Mouse (Mus musculus): Measurements from ENCODE around the gene S1pr2.
"Not testable (repeated sequence)": the region's sequence is repeated elsewhere in the genome, so short reads cannot be mapped to it uniquely, and the experiment has no call there.

Gene S1pr2

GRCm38 (mm10) chr9:20998337-20998736 lies 21.8 kb upstream of the S1pr2 start:
- not testable (repeated sequence) for DNase-seq

DNA sequence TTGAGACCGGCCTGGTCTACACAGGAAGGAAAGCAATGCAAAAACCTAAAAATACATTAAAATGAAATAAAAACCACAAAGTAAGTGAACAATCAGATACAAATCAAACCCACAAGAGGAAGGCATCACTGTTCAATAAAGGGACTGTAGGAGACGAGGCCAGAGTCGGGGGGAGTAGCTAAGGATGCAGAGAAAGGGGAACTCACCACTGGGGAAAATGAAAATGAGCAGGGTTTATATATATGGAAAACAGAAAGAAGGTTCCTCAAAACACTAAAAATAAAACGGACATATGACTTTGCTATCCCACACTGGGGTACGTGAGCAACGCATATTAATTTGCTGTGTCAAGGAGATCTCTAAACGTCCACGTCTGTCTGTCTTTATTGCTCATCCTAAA lies 20.5 kb upstream of the S1pr2 start:
- no peak for DNase-seq

- DNase-seq = no peak
Measured at GRCm38 (mm10) chr9:20995069-20995468, 18.5 kb upstream of the S1pr2 start.

DNA sequence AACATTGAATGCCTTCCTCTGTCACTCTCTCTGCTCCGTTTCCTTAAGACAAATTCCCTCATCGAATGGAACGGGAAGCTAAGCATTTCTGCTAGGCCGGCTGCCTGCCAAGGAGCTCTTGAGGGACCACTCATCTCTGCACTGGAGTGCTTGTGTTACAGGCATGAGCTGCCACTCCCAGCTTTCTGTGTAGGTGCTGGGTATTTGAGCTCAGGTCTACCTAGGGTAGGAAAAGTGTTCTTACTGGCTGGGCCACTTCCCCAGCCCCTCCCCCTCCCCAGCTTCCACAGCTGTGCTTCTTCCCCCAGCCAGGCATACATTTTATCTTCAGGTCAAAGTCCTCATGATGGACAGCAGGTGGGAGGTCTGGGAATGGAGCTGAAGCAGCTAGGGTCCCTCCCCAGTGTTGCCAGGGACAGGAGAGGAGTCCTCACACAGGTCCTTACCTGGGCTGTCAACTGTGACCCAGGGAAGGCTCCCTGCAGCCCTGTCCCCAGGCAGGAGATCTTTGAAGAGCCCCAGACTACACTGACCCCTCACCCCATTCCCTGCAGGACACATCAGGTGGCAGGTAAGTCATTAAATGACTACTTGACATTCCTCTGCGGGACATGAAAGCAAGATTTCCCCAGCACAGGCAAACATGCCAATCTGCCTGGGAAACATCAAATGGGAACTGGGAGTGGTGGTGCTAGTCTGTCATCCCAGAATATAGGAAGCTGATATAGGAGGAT lies 16.8 kb upstream of the S1pr2 start:
- DNase-seq = peak; percentile 95

- DNase-seq = no peak
Measured at GRCm38 (mm10) chr9:20991587-20991986, 15.0 kb upstream of the S1pr2 start.

DNA sequence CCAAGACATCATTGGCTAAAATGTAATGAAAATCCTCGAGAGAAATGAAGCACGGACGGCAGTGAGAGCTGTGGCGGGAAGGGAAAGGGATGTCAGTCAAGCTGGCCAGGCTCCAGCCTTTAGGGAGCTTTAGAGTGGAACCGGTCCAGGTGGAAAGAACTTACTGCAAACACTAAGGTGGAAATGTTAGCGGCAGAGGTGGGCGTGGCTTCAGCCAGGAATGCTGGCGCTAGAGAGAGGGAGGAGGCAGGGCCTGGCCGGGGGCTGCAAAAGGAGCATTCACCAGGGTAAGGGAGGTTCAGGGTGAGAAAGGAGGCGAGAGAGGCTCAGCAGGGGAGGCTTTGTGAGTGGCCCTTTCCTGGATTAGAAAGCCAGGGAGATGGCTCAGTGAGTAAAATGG lies 14.3 kb upstream of the S1pr2 start:
- DNase-seq = peak; percentile 86

DNA sequence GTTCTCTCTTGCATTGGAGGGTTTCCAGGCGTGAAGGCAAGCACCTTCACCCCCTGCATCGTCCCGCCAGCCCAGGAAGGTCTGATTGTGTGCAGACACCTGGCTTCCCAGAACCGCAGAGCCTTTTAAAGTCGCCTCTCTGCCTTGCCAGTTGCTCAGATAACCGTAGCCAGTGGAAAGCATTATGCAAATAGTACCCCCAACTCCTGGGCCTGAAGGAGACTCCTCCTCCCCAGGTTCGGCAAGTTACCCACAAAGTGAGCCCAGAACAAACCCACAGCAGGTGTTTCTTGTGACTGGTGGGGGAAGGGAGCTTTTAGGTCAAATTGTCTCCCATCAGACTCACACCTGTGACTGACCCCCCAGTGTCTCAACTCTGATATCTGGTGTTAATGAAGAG lies 11.4 kb upstream of the S1pr2 start:
- no peak for DNase-seq

GRCm38 (mm10) chr9:20986952-20987686 lies 10.5 kb upstream of the S1pr2 start:
- no peak for DNase-seq

GRCm38 (mm10) chr9:20983169-20983568 lies 6.6 kb upstream of the S1pr2 start:
- no peak for DNase-seq

DNA sequence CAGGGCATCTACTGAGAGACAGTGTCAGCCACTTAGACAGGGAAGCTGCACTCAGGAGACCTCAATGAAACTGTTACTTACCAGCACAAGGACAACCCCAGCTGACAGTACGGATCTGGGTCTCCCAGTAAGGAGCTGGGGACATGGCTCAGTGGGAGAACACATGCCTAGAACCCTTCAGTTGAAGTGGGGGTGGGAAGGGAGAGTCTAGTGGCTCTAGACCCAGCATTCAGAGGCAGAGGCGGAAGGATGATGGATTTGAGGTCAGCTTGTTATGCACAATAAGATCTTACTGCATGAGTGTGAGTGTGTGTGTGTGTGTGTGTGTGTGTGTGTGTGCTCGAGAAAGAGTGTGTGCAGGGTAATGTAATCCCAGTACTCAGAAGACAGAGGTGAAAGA lies 5.6 kb upstream of the S1pr2 start:
- no peak for DNase-seq

DNA sequence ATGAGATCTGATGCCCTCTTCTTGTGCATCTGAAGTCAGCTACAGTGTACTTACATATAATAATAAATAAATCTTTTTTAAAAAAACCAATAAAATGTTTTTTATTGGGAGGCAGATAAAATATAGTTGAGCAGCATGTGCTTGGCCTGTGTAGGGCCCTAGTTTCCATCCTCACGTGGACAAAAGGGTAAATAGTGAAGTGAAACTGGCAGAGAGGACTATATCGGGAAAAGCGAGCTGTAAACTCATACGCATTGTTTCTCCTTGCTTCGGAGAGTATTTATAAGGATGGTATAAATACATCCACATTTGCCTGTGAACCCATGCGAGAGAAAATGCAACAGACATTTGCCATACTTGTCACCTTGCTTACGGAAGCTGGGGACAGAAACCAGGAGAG lies 3.2 kb upstream of the S1pr2 start:
- DNase-seq = no peak

GRCm38 (mm10) chr9:20979181-20979580 lies 2.6 kb upstream of the S1pr2 start:
- DNase-seq = no peak

- DNase-seq = peak; percentile 35
Measured at GRCm38 (mm10) chr9:20978409-20979095, 2.0 kb upstream of the S1pr2 start.

- peak; percentile 39 for DNase-seq
Measured at GRCm38 (mm10) chr9:20976961-20977689, 544 bp upstream of the S1pr2 start.

DNA sequence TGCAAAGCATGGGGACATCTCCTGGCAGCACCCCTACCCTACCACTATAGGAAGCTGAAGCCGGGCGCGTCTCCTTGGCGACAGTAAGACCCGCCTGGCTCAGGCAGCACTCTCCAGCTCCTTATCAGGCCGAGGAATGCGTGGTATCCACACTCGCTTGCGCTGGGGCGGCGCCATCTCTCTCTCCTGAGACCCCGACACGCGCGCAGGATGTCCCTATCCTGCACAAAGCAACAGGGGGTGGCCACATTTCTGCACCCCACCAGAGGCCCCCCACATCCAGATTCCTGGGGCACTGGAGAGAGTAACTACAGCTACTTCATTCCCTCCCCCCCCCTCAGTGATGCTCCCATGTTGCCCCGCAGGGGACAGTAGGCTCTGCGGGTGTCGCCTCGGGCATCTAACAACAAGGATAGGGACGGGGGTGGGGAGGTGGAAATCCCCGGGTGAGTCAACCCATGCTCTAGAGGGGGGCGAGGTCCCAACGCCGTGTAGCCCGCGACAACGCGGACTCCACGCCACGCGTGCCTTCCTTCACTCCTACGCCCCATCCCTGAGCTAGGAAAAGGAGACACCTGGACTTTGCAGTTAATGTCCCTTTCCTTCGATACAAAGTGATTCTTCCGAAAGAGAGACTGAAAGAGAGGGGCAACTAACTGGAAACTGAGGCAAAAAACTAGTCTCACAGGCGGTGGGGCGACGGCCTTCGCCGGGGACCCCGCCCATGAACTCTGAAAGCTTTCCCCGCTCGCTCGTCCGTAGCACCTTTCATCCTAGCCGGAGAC lies 958 bp downstream of the S1pr2 start:
- DNase-seq = peak; percentile 78

DNA sequence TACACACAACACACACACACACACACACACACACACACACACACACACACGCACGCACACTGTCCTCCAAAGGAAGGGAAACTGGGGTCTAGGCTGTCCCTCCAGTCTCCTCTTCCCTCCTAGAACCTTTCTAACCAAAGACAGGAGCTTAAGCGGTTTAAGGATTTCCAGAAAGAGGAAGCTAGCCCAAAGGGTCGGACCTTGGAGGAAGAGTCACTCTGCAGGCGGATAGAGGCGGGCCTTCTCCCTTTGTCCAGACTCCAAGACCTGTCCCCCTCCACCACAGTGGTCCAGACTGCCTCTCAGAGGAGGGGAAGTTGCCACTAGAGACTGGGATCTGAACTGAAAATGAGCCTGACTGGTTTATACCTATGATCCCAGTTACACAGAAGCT lies 2.9 kb downstream of the S1pr2 start:
- peak; percentile 47 for DNase-seq

DNA sequence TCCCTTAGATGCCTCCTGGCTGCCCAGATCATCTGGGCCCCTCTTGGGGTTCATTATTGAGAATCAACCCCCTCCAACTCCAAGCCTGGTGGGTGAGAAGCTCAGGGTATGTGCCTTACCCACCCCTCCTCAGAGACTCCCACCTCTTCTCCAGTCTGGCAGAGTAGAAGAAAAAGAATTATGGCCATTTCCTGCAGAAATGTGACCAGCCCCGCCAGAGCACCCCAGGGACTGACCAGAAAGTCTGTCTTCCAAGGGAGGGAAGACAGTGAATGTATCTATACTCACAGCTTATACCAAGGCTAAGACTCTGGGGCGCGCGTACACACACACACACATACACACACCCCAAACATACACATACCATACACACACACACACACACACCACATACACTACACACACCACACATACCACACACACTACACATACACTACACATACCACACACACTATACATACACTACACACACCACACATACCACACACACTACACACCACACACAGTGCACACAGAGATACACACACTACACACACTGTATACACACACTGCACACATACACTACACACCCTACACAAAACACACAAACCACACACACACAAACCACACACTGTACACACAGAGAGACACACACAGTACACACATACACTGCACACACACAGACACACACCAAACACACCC lies 3.4 kb downstream of the S1pr2 start:
- no peak for DNase-seq

DNA sequence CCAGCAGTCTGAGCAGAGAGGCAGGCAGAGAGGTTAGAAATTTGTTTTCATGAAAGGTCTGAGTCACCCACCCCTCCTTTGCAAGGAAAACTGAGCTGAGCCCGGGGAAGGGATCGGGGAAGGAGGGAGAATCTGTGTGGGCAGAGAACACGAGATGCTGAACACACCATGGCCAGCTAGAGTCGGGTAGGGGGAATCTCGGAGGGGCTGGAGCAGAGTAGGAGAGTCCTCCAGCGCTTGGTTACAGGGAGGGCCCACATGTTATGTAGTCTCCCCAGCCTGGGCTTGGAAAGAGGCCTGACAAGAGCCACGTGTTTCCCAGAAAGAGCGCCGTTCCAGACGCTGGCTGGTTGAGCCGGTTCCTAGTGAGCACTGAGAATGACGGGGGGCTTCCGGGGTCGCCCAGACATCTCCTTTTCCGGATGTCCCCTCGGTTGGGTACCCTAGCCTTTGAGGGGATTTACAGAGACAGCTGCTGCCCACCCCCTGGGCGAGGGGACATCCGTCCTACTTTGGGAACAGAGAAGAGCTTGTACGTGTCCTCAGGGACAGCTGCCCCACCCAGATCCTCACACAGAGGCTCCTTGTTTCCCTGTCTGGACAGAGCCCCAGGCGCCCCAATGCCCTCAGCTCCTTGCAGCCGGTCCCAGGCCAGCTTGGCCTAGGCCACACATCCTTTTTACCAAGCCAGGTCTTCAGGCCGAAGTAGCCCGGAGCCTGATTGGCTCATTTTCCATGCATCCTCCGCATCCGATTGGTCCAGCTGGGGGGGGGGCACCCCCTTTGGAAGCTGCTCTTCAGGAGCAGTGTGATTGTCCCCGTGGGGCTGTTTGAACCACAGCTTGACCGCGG lies 4.2 kb downstream of the S1pr2 start:
- DNase-seq = peak; percentile 67

DNA sequence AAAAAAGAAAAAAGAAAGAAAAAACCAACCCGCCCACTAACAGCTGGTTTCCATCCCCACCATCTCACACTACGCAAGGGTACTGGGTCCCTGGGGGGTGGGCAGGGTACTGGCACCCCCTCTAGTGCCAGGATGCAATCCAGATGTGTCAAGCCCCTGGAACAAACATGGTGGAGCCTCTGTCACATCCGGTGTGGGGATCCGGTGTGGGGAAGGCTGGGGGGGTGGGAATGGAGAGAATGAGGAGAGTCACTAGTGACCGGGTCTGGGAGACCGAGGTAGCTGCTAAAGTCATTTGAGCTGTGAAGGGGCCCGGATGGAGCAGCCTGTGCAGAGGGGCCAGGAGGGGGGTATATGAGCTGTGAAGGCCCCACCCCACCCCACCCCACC lies 4.8 kb downstream of the S1pr2 start:
- DNase-seq = peak; percentile 52

DNA sequence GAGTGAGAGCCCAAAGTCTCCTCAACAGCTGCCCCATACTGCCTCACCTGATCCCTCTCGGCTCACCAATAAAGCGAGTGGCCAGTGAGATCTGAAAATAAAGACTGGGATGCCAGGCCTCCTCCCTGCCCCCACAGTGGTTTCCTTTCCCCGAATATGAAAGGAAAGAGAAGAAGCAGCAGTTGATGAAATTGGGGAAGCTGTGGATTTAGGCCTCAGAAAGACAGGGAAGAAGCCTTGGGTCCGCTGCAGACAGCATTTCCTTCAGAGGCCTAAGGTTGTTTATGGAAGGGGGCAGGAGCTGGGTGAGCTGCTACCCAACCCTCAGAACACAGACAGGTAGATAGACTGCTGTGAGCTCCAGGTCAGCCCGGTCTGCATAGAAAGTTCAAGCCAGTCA lies 9.8 kb downstream of the S1pr2 start:
- no peak for DNase-seq

DNA sequence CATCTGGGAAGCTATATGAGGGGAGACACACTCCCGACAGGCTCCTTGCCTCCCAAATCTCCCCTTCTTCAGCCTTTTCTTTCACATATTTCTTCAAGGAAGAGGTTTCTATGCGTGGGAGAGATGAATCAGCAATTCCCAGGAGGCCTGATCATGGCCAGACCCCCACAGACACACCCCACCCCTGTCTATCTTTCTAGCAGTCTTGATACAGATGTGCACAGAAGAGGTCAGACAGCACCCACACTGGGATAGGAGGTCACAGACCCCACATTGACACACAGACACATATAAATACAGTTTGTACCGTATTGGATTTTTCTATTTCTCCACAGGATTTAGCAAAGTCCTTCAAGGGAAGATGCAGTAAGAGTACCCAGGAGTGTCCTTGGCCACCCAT lies 10.6 kb downstream of the S1pr2 start:
- DNase-seq = no peak

Measured in lung, postnatal 36 days (tissue).